Mouse (Mus musculus): ENCODE measurements around the gene Rbm38. TPM values are rescaled to one million over a fixed set of nuclear protein-coding genes. Genes with fewer than 3 reads are reported as not detected.

Gene Rbm38
- polyA plus RNA-seq, 1 experiment from 2014 or later: 37.9 TPM

GRCm38 (mm10) chr2:173021633-173022055 is 1.3 kb downstream of the Rbm38 start:
- Histone ChIP-seq H3K4me3 (ENCODE audit: low read depth, low read length) (peak overlapping the region; percentile 81), H3K27me3 (ENCODE audit: control insufficient read depth, insufficient read depth, low read length) (no peaks in the 10 kb centered on the region), H3K9me3 (ENCODE audit: control insufficient read depth, low read depth, low read length) (no peaks in the 10 kb centered on the region), H3K4me2 (replicated peaks; ENCODE audit: low read depth, low read length) (peak overlapping the region; percentile 68), H3K4me1 (ENCODE audit: control insufficient read depth, insufficient read depth, low read length) (peaks cover 50% of the 10 kb centered on the region), H3K36me3 (ENCODE audit: control insufficient read depth, insufficient read depth, low read length) (no peaks in the 10 kb centered on the region; the same call in 1 of the 2 replicates), H3K9ac (replicated peaks; ENCODE audit: low read depth, low read length) (peak overlapping the region; percentile 71), H3K27ac (ENCODE audit: low read length) (no peak overlapping the region)
- ATAC-seq (ENCODE audit: insufficient number of reproducible peaks, insufficient read depth, low FRiP score, low read depth): peak; percentile 66
- 2% methylated on average over 54 of the region's 54 CpGs for WGBS

DNA sequence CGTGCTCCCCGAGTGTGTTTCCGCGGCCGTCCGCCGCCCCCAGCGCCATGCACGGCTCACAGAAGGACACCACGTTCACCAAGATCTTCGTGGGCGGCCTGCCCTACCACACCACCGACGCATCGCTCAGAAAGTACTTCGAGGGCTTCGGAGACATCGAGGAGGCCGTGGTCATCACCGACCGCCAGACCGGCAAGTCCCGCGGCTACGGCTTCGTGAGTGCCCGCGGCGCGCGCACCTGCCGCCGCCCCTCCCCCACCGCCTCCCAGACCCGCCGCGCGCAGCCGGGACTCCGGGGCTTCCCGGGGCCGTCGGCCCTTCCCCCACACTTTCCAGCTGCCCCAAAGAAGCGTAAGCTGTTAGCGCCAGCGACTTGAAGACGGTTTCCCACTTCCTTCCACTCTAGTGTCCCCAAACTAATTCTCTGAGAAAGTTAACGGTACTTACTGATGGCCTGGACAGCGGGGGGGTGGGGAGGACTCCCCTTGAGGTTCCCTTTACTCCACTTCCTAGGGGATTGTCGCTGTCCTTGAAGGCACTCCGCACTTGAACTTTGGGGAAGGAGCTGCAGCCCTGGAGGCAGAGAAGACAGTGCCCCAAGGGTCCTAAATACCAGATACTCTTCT is 1.9 kb downstream of the Rbm38 start:
- no peaks in the 10 kb centered on the region; the same call in 1 of the 2 replicates for H3K36me3 ChIP-seq (ENCODE audit: control insufficient read depth, insufficient read depth, low read length)
- H3K9me3 ChIP-seq (ENCODE audit: control insufficient read depth, low read depth, low read length): no peaks in the 10 kb centered on the region
- peaks cover 55% of the 10 kb centered on the region for H3K4me1 ChIP-seq (ENCODE audit: control insufficient read depth, insufficient read depth, low read length)
- H3K27ac ChIP-seq (ENCODE audit: low read length): no peak overlapping the region
- peak overlapping the region; percentile 68 for H3K4me2 ChIP-seq (replicated peaks; ENCODE audit: low read depth, low read length)
- H3K27me3 ChIP-seq (ENCODE audit: control insufficient read depth, insufficient read depth, low read length): no peaks in the 10 kb centered on the region
- under 1% methylated on average over 50 of the region's 51 CpGs for WGBS
- ATAC-seq (ENCODE audit: insufficient number of reproducible peaks, insufficient read depth, low FRiP score, low read depth): peak; percentile 3; the same call in 1 of the 2 replicates
- H3K9ac ChIP-seq (replicated peaks; ENCODE audit: low read depth, low read length): peak overlapping the region; percentile 71
- peak overlapping the region; percentile 81 for H3K4me3 ChIP-seq (ENCODE audit: low read depth, low read length)

DNA sequence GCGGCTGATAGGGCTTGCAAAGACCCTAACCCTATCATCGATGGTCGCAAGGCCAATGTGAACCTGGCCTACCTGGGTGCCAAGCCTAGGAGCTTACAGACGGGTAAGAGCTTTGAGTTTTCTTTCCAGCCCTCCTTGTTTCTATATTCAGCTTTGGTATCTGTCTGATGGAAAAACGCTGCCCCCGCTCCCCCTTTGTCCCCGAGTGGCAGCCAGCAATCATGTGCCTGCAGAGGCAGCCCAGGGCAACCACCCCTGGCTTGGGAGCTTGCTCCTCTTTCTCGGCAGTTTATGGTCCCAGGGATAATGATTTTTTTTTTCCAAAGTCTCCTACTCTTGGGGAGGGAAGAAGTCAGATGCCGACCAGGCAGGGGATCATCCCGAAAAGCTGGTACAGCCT is 2.5 kb downstream of the Rbm38 start:
- H3K4me3 ChIP-seq (ENCODE audit: low read depth, low read length): peak overlapping the region; percentile 81
- H3K9ac ChIP-seq (replicated peaks; ENCODE audit: low read depth, low read length): peak overlapping the region; percentile 71
- 31% methylated on average over 10 of the region's 10 CpGs for WGBS
- no peaks in the 10 kb centered on the region; the same call in 1 of the 2 replicates for H3K36me3 ChIP-seq (ENCODE audit: control insufficient read depth, insufficient read depth, low read length)
- H3K27me3 ChIP-seq (ENCODE audit: control insufficient read depth, insufficient read depth, low read length): no peaks in the 10 kb centered on the region
- H3K4me1 ChIP-seq (ENCODE audit: control insufficient read depth, insufficient read depth, low read length): peaks cover 62% of the 10 kb centered on the region
- no peak for ATAC-seq (ENCODE audit: insufficient number of reproducible peaks, insufficient read depth, low FRiP score, low read depth)
- peak overlapping the region; percentile 68 for H3K4me2 ChIP-seq (replicated peaks; ENCODE audit: low read depth, low read length)
- no peaks in the 10 kb centered on the region for H3K9me3 ChIP-seq (ENCODE audit: control insufficient read depth, low read depth, low read length)
- no peak overlapping the region for H3K27ac ChIP-seq (ENCODE audit: low read length)

- peaks cover 63% of the 10 kb centered on the region for H3K4me1 ChIP-seq (ENCODE audit: control insufficient read depth, insufficient read depth, low read length)
- WGBS: 68% methylated on average over 7 of the region's 7 CpGs
Observed at GRCm38 (mm10) chr2:173023371-173023851, 3.1 kb downstream of the Rbm38 start.

DNA sequence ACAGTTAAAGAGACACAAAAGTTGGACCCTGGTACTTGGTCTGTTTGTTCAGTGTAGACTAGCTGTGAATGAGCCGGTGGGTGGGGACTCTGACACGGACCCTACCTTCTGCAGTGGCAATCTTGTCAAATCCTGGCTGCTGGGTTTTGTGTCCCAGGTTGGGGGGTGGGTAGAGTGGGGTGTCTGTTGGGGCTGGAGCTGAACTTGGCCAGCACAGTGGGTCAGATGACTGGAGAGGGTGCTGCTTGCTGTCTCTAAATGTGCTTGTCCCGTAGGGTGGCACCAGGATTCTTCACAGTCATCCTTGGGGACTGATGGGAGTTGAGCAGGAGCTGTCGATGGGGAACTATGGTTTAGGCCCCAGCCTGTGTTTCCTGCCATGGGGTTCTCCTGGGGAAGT is 3.7 kb downstream of the Rbm38 start:
- H3K27me3 ChIP-seq (ENCODE audit: control insufficient read depth, insufficient read depth, low read length): no peaks in the 10 kb centered on the region
- H3K9me3 ChIP-seq (ENCODE audit: control insufficient read depth, low read depth, low read length): no peaks in the 10 kb centered on the region
- H3K9ac ChIP-seq (replicated peaks; ENCODE audit: low read depth, low read length): no peak overlapping the region
- WGBS: 70% methylated on average over 4 of the region's 4 CpGs
- peak overlapping the region; percentile 68; the same call in 1 of the 2 replicates for H3K4me2 ChIP-seq (replicated peaks; ENCODE audit: low read depth, low read length)
- H3K36me3 ChIP-seq (ENCODE audit: control insufficient read depth, insufficient read depth, low read length): no peaks in the 10 kb centered on the region; the same call in 1 of the 2 replicates
- no peak overlapping the region for H3K27ac ChIP-seq (ENCODE audit: low read length)
- ATAC-seq (ENCODE audit: insufficient number of reproducible peaks, insufficient read depth, low FRiP score, low read depth): no peak; the same call in 1 of the 2 replicates
- 0 out of 2 replicates have a peak overlapping the region, but pooled peaks have one; percentile 81 for H3K4me3 ChIP-seq (ENCODE audit: low read depth, low read length)
- H3K4me1 ChIP-seq (ENCODE audit: control insufficient read depth, insufficient read depth, low read length): peaks cover 63% of the 10 kb centered on the region

More at GRCm38 (mm10) chr2:173023371-173023851, 3.1 kb downstream of the Rbm38 start:
- H3K36me3 ChIP-seq (ENCODE audit: control insufficient read depth, insufficient read depth, low read length): no peaks in the 10 kb centered on the region; the same call in 1 of the 2 replicates
- ATAC-seq (ENCODE audit: insufficient number of reproducible peaks, insufficient read depth, low FRiP score, low read depth): no peak
- H3K27me3 ChIP-seq (ENCODE audit: control insufficient read depth, insufficient read depth, low read length): no peaks in the 10 kb centered on the region
- no peak overlapping the region for H3K27ac ChIP-seq (ENCODE audit: low read length)
- no peaks in the 10 kb centered on the region for H3K9me3 ChIP-seq (ENCODE audit: control insufficient read depth, low read depth, low read length)
- H3K4me3 ChIP-seq (ENCODE audit: low read depth, low read length): peak overlapping the region; percentile 81
- H3K9ac ChIP-seq (replicated peaks; ENCODE audit: low read depth, low read length): 0 out of 2 replicates have a peak overlapping the region, but pooled peaks have one; percentile 71
- peak overlapping the region; percentile 68 for H3K4me2 ChIP-seq (replicated peaks; ENCODE audit: low read depth, low read length)

DNA sequence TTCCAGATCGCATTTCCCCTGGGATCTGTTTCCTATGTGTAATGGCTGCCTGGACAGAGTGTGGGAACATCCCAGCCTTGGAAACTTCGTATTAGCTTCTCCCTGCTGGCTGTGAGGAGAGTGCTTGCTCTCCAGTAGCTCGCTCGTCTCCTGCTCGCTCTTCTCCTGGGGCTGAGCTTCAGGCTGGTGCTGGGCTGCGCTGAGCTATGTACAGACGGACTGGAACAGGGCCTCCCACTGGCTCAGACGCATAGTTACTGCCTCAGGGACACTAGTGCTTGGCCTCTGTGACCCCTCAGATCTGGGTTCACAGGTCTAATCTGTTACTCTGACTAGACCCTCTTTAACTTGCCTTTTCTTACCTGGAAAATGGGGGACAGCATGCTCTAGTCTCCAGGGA is 4.1 kb downstream of the Rbm38 start:
- 78% methylated on average over 8 of the region's 8 CpGs for WGBS
- no peaks in the 10 kb centered on the region for H3K9me3 ChIP-seq (ENCODE audit: control insufficient read depth, low read depth, low read length)
- no peak overlapping the region for H3K4me3 ChIP-seq (ENCODE audit: low read depth, low read length)
- no peaks in the 10 kb centered on the region; the same call in 1 of the 2 replicates for H3K36me3 ChIP-seq (ENCODE audit: control insufficient read depth, insufficient read depth, low read length)
- H3K27me3 ChIP-seq (ENCODE audit: control insufficient read depth, insufficient read depth, low read length): no peaks in the 10 kb centered on the region
- H3K4me1 ChIP-seq (ENCODE audit: control insufficient read depth, insufficient read depth, low read length): peaks cover 58% of the 10 kb centered on the region
- H3K27ac ChIP-seq (ENCODE audit: low read length): no peak overlapping the region
- no peak overlapping the region; the same call in 1 of the 2 replicates for H3K4me2 ChIP-seq (replicated peaks; ENCODE audit: low read depth, low read length)
- H3K9ac ChIP-seq (replicated peaks; ENCODE audit: low read depth, low read length): no peak overlapping the region
- ATAC-seq (ENCODE audit: insufficient number of reproducible peaks, insufficient read depth, low FRiP score, low read depth): no peak

DNA sequence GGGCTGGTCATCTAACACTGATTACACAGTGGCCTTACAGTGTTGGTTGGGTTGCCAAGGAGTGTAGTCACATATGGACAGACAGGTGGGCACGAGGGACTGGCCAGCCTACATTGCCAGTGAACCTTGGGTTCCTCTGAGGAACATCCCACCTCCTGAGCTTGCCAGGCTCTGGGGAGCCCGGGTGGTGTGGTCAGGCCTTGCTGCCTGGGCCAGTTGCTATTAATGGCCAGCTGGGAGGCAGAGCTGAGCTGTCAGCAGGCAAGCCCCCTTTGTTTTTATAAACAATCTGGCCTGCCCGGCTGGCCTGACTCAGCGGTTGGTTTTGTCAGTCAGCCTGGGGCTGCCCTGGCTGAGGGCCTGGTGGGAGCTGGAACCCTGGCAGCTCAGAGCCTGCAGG is 4.6 kb downstream of the Rbm38 start:
- Histone ChIP-seq H3K27me3 (ENCODE audit: control insufficient read depth, insufficient read depth, low read length) (no peaks in the 10 kb centered on the region), H3K36me3 (ENCODE audit: control insufficient read depth, insufficient read depth, low read length) (no peaks in the 10 kb centered on the region; the same call in 1 of the 2 replicates), H3K9me3 (ENCODE audit: control insufficient read depth, low read depth, low read length) (no peaks in the 10 kb centered on the region), H3K4me2 (replicated peaks; ENCODE audit: low read depth, low read length) (no peak overlapping the region), H3K4me3 (ENCODE audit: low read depth, low read length) (no peak overlapping the region), H3K27ac (ENCODE audit: low read length) (no peak overlapping the region), H3K4me1 (ENCODE audit: control insufficient read depth, insufficient read depth, low read length) (peaks cover 56% of the 10 kb centered on the region), H3K9ac (replicated peaks; ENCODE audit: low read depth, low read length) (no peak overlapping the region)
- no peak for ATAC-seq (ENCODE audit: insufficient number of reproducible peaks, insufficient read depth, low FRiP score, low read depth)
- 29% methylated on average over 4 of the region's 4 CpGs for WGBS

DNA sequence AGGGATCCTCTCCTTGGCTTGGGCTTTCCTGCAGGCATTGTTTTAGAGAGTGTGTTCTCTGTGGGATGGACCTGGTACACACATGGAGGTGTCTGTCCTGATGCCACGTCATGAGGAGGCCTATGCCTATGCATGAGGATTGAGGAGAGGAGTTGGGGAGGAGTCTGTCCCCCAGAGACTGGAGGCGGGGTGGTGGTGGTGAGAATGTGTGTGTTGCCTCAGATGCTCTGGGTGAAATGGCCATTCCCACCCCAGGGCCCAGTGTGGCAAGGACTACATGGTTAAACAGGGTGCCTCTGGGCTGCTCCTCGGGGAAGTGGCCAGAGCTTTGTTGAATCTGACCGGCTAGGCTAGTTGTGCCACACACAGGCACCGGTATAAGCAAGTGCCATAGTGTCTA is 6.0 kb downstream of the Rbm38 start:
- no peak overlapping the region for H3K9ac ChIP-seq (replicated peaks; ENCODE audit: low read depth, low read length)
- H3K27ac ChIP-seq (ENCODE audit: low read length): peak overlapping the region; percentile 63
- H3K9me3 ChIP-seq (ENCODE audit: control insufficient read depth, low read depth, low read length): no peaks in the 10 kb centered on the region
- no peak overlapping the region for H3K4me3 ChIP-seq (ENCODE audit: low read depth, low read length)
- no peaks in the 10 kb centered on the region; the same call in none of the 2 replicates for H3K36me3 ChIP-seq (ENCODE audit: control insufficient read depth, insufficient read depth, low read length)
- 77% methylated on average over 5 of the region's 5 CpGs for WGBS
- H3K27me3 ChIP-seq (ENCODE audit: control insufficient read depth, insufficient read depth, low read length): no peaks in the 10 kb centered on the region
- ATAC-seq (ENCODE audit: insufficient number of reproducible peaks, insufficient read depth, low FRiP score, low read depth): no peak
- H3K4me2 ChIP-seq (replicated peaks; ENCODE audit: low read depth, low read length): no peak overlapping the region
- H3K4me1 ChIP-seq (ENCODE audit: control insufficient read depth, insufficient read depth, low read length): peaks cover 49% of the 10 kb centered on the region
